Mouse (Mus musculus): Measurements from ENCODE around the gene Ifitm1.

DNA sequence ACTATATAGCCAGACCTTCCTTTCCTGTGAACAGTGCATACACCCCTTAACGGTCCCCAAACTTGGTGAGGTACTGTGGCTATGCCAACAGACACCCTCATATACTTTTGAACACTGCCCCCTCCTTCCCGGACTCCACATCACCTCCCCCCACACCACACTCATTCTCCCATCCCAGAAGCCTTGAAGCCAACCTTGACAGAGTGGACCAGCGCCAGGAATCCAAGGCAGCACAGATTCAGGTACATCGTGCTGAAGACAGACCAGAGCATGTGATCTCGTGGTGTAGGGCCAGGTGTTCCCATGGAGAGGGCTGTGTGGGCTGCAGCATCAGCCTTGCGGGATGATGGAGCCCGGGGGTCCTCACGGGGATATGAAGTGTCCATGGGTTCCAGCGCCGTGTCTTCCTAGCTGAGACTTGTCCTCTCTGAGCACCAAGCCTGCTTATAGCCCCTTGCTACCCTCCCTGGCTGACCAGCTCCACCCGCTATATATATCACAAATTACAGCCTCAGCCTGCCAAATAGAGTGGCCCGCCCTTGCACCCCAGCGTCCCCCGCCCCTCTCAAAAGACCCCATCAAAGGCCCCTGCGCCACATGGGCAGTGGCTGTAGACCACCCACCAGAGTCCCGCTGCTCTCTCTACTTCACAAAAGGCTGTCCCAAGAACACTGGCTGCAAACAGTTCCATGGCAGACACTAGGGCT lies 17.0 kb upstream of the Ifitm1 start, which contains the start of gene Ifitm5:
- no peak for TF ChIP-seq CTCF (IDR thresholded peaks at IDR 0.05 in 2 of 3, conservative IDR thresholded peaks at IDR 0.05 in 1 of 3; ENCODE audit: control insufficient read depth in 1 of 3, insufficient read depth in 1 of 3, low read depth in 2 of 3, low read length in 3 of 3, poor library complexity in 1 of 3, severe bottlenecking in 1 of 3)
- no peak for TF ChIP-seq MAX (IDR thresholded peaks at IDR 0.05; ENCODE audit: low read length)
- TF ChIP-seq MAZ (IDR thresholded peaks at IDR 0.05; ENCODE audit: low read depth, low read length) = no peak
- no peak for TF ChIP-seq POLR2A (IDR thresholded peaks at IDR 0.05; ENCODE audit: control insufficient read depth in 1 of 2, insufficient read depth in 1 of 2, low read depth in 1 of 2, low read length in 2 of 2, poor library complexity in 1 of 2)
- TF ChIP-seq MXI1 (IDR thresholded peaks at IDR 0.05; ENCODE audit: low read depth, low read length) = no peak
